Mouse (Mus musculus) C2C12 (cell line): Measurements from ENCODE around the gene Ripk3. TPM values are rescaled to one million over a fixed set of nuclear protein-coding genes. Genes with fewer than 3 reads are reported as not detected.
"Not testable (repeated sequence)": the region's sequence is repeated elsewhere in the genome, so short reads cannot be mapped to it uniquely, and the experiment has no call there.

Source experiments
- H3K27me3 ChIP-seq: one replicate; pipeline ENCODE4 v1.6.1; 2011; ENCODE audit not compliant: control insufficient read depth, insufficient read depth, insufficient read length
- H3K36me3 ChIP-seq: one replicate; pipeline ENCODE4 v1.6.1; 2011; ENCODE audit not compliant: control insufficient read depth, insufficient read depth
- H3K4me3 ChIP-seq: one replicate; pipeline ENCODE4 v1.5.1; 2011; ENCODE audit warnings: mild to moderate bottlenecking, control low read depth; ENCODE audit not compliant: poor library complexity, insufficient read depth, severe bottlenecking
- H3K79me2 ChIP-seq: one replicate; pipeline ENCODE4 v1.6.1; 2011; ENCODE audit not compliant: control insufficient read depth, insufficient read depth
- H3K79me3 ChIP-seq: one replicate; pipeline ENCODE4 v1.6.1; 2011; ENCODE audit warnings: low read depth, control low read depth
- H3ac ChIP-seq: one replicate; pipeline ENCODE3; 2011; ENCODE audit warnings: low read depth; ENCODE audit not compliant: control insufficient read depth, insufficient read length
- CEBPB ChIP-seq: IDR thresholded peaks from one replicate; pipeline ENCODE4 v1.6.1; 2011; ENCODE audit warnings: low read depth, mild to moderate bottlenecking, control low read depth, moderate library complexity
- CTCF ChIP-seq: IDR thresholded peaks from one replicate; pipeline ENCODE4 v1.5.1; 2011; ENCODE audit not compliant: control insufficient read depth, insufficient read depth, insufficient read length
- FOSL1 ChIP-seq: IDR thresholded peaks from one replicate; pipeline ENCODE4 v1.8.0; 2011; ENCODE audit warnings: mild to moderate bottlenecking, low read length; ENCODE audit not compliant: poor library complexity, insufficient read depth, severe bottlenecking
- MAX ChIP-seq: IDR thresholded peaks from one replicate; pipeline ENCODE4 v1.6.1; 2011; ENCODE audit warnings: mild to moderate bottlenecking, control low read depth
- MYOD1 ChIP-seq: IDR thresholded peaks from one replicate; pipeline ENCODE4 v1.6.1; 2011; ENCODE audit warnings: low read depth; ENCODE audit not compliant: control insufficient read depth, insufficient read length
- MYOG ChIP-seq: IDR thresholded peaks from one replicate; pipeline ENCODE4 v1.6.1; 2011; ENCODE audit not compliant: control insufficient read depth, insufficient read length; ENCODE audit errors: extremely low read depth
- USF1 ChIP-seq: IDR thresholded peaks from one replicate; pipeline ENCODE4 v1.6.1; 2011; ENCODE audit warnings: low read depth, mild to moderate bottlenecking, control low read depth, moderate library complexity
- polyA plus RNA-seq: library from polyadenylated mRNA; unstranded; fragments of >200 nt; fragmentation: generic; extraction: Trizol; gene quantifications from one replicate; pipeline ENCODE4 v1.2.1, GENCODE M21; 2012; ENCODE audit warnings: missing spikeins

The Ripk3 gene
- polyA plus RNA-seq, 1 experiment: 0.55 TPM

DNA sequence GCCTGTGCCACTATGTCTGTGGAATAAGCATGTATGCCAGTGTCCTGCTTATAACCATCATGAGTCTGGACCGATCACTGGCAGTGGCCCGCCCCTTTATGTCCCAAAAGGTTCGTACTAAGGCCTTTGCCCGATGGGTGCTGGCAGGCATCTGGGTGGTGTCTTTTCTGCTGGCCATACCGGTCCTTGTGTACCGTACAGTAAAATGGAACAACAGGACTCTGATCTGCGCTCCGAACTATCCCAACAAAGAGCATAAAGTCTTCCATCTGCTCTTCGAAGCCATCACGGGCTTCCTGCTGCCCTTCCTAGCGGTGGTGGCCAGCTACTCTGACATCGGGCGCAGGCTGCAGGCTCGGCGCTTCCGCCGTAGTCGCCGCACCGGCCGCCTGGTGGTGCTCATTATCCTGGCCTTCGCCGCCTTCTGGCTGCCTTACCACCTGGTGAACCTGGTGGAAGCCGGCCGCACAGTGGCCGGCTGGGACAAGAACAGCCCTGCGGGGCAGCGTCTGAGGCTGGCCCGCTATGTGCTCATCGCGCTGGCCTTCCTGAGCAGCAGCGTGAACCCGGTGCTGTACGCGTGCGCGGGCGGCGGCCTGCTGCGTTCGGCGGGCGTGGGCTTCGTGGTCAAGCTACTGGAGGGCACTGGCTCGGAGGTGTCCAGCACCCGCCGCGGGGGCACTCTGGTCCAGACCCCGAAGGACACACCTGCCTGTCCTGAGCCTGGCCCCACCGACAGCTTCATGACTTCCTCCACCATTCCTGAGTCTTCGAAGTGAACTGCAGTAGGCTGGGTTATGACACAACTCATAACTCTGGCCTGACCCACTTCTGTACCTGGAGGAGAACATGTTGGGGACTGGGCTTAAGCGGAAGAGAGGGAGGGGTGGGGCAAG is 20.9 kb downstream of the Ripk3 start:
- H3K4me3 ChIP-seq: no peak overlapping the region
- H3K79me3 ChIP-seq: no peaks in the 10 kb centered on the region
- peaks cover 52% of the 10 kb centered on the region for H3K27me3 ChIP-seq
- H3K79me2 ChIP-seq: no peaks in the 10 kb centered on the region
- no peaks in the 10 kb centered on the region for H3K36me3 ChIP-seq
- no peak for TF ChIP-seq MYOG
- TF ChIP-seq MAX: no peak
- no peak for TF ChIP-seq FOSL1
- no peak for TF ChIP-seq CEBPB
- TF ChIP-seq MYOD1: no peak
- no peak for TF ChIP-seq CTCF
- TF ChIP-seq USF1: no peak
- no peak overlapping the region for H3ac ChIP-seq

DNA sequence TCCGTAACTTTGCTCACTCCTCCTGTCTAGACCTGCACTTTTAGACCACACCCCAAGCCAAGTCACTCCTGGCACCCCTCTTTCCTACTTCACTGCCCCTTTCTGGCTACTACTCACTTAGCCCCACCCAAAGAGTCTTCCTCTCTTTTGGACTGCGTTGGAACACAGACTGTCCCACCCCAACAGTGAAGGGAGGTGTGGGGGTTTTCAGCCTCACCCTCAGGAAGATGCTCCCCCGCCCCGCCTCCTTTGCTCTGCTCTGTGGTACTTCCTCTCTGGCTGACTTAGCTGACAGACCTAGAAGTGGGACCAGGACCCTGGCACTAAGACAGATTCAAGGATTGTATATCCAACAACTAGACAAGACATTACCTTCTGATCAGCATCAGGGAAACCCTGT is 23.0 kb downstream of the Ripk3 start, which contains the start of gene Ltb4r1:
TSS of gene Ltb4r1 (plus strand) at position 267 of the 400 bp plus-strand sequence.
- TF ChIP-seq FOSL1 (no peak), USF1 (no peak), CEBPB (no peak), MAX (no peak), CTCF (no peak), MYOG (no peak), MYOD1 (no peak)
- H3K79me3 ChIP-seq: no peaks in the 10 kb centered on the region
- H3K27me3 ChIP-seq: peaks cover 57% of the 10 kb centered on the region
- H3K36me3 ChIP-seq: no peaks in the 10 kb centered on the region
- no peaks in the 10 kb centered on the region for H3K79me2 ChIP-seq
- no peak within 1 kb of the TSS for H3ac ChIP-seq
- H3K4me3 ChIP-seq: no peak within 1 kb of the TSS

DNA sequence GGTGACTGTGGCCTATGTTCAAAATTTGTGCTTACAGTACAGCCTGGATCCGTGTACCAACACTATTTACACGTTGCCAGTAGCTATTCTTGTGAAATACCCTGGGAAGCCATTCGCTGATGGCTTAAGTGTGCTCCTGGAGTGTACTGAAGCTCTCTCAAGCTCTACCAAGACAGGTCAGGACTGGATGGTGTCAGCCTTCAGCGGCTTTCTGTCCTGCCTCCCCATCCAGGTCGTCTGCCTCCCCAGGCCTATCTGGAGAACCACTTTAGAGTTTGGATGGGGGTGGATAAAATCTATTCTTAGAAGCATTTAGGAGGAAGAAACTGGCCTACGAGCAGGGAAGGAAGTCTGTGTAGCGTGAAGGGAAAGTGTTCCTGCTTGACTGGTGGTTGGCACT is 25.5 kb downstream of the Ripk3 start:
- Histone ChIP-seq H3K4me3 (no peak overlapping the region), H3K36me3 (no peaks in the 10 kb centered on the region), H3ac (no peak overlapping the region), H3K79me2 (no peaks in the 10 kb centered on the region), H3K27me3 (peaks cover 49% of the 10 kb centered on the region), H3K79me3 (no peaks in the 10 kb centered on the region)
- no peak for TF ChIP-seq FOSL1
- no peak for TF ChIP-seq MYOG
- no peak for TF ChIP-seq CEBPB
- no peak for TF ChIP-seq MYOD1
- no peak for TF ChIP-seq USF1
- TF ChIP-seq CTCF: no peak
- TF ChIP-seq MAX: no peak

DNA sequence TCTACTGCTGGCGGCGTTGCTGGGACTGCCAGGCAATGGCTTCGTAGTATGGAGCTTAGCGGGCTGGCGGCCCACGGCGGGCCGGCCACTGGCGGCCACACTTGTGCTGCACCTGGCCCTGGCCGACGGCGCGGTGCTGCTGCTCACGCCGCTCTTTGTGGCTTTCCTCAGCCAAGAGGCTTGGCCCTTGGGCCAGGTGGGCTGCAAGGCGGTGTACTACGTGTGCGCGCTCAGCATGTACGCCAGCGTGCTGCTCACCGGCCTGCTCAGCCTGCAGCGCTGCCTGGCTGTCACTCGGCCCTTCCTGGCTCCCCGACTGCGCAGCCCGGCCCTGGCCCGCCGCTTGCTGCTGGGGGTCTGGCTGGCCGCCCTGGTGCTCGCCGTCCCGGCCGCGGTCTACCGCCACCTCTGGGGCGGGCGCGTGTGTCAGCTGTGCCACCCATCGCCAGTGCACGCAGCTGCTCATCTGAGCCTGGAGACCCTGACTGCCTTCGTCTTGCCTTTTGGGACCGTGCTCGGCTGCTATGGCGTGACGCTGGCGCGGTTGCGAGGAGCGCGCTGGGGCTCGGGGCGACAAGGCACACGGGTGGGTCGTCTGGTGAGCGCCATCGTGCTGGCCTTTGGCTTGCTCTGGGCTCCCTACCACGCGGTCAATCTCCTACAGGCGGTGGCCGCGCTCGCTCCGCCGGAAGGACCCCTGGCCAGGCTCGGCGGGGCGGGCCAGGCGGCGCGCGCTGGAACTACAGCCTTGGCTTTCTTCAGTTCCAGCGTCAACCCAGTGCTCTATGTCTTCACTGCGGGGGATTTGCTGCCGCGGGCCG is 26.5 kb downstream of the Ripk3 start:
- no peak overlapping the region for H3K4me3 ChIP-seq
- H3K36me3 ChIP-seq: no peaks in the 10 kb centered on the region
- no peak for TF ChIP-seq MAX
- no peak for TF ChIP-seq CTCF
- TF ChIP-seq CEBPB: no peak
- no peak for TF ChIP-seq USF1
- no peak for TF ChIP-seq MYOD1
- TF ChIP-seq MYOG: no peak
- H3K79me3 ChIP-seq: no peaks in the 10 kb centered on the region
- no peak overlapping the region for H3ac ChIP-seq
- H3K27me3 ChIP-seq: peaks cover 39% of the 10 kb centered on the region
- H3K79me2 ChIP-seq: no peaks in the 10 kb centered on the region

DNA sequence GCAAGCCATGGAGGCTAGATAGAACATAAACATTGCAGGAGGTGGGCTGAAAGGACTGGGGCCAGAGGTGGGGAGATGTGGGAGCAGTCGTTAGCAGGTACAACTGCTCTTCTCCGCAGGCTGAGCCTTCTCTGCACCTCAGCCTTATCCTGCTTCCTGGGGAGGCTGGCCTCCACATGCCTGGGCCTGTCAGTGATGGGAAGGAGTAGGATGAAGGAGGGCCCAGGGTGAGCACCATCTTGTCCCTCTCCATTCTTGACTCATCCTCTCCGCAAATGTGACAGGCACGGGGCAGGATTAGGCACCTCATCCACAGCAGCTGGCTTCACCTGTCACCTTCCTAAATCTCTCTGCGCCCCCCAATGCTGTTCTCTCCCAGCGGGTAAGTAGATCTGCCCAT is 27.5 kb downstream of the Ripk3 start, which contains the start of gene Ltb4r2:
TSS of gene Ltb4r2 (plus strand) at position 266 of the 400 bp plus-strand sequence.
- Histone ChIP-seq H3K79me2 (no peaks in the 10 kb centered on the region), H3K79me3 (no peaks in the 10 kb centered on the region), H3K36me3 (peaks cover 2% of the 10 kb centered on the region), H3K27me3 (peaks cover 33% of the 10 kb centered on the region), H3ac (no peak within 1 kb of the TSS), H3K4me3 (no peak within 1 kb of the TSS)
- no peak for TF ChIP-seq CTCF
- no peak for TF ChIP-seq CEBPB
- TF ChIP-seq MAX: no peak
- no peak for TF ChIP-seq MYOG
- TF ChIP-seq USF1: no peak
- TF ChIP-seq FOSL1: no peak
- TF ChIP-seq MYOD1: no peak

DNA sequence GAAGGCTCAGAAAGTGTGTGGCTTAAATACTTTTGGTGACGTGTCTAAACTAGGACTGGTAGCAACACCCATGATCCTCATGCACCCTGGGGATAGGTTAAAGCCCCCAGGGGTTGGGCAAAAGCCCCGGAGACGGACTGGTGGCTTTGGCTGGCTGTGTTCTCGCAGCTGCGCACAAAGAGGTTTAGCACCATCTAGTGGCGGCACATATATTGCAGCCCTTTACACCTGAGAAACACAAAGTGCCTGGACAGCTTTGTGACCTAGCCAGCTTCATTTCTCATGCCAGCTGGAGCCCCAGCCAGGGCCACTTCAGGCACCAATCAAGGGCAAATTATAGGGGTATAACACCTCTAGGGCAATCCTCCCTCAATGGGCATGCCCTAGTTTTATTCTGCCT is 28.5 kb downstream of the Ripk3 start:
- H3K79me2 ChIP-seq, H3K4me3 ChIP-seq, H3K79me3 ChIP-seq, H3ac ChIP-seq: not testable (repeated sequence)
- H3K36me3 ChIP-seq: peaks cover 10% of the 10 kb centered on the region
- peaks cover 26% of the 10 kb centered on the region for H3K27me3 ChIP-seq
- TF ChIP-seq CTCF: peak; percentile 65
- peak; percentile 29 for TF ChIP-seq MAX
